Mouse (Mus musculus): ENCODE measurements around the gene Zdhhc16.

Zdhhc16 gene

DNA sequence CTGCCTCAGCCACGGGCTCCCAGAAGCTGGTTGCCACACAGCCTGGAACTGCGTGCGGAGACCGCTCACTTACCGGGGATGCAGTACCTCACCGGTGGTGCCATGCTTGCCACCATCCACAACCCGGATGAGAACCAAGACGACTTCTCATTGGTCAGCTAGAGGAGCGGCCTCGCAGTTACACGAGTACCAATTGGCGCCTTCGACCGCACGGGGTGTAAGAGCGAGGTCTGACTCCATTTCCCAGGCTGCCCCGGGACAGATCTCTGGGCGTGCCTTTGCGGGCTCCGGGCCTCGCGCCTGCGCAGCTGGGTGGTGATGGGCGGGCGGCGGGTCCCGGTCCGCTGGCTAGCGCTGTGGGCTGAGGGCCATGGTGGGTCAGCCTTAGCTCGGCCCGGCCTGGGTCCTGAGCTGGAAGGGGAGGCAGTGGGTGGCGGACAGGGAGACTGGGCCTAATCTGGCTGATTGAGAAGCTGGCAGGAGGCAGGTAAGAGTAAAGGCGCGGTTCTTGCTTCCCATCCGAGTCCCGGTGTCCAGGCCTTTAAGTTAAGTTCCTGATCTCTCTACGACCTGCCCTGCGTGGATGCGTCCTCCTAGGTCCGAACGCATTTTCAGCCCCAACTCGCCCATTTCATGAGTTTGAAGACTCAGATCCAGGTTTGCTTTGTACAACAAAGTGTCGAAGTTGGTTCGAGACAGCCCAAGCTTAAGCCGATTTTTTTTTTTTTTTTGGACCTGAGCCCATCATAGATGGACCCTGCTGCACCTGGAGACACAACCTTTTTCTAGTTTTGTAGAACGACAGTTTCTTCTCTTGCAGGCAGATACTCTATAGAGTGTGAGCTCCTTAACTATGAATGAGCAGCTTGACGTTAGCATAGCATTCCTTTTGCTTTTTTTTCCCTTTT lies at the start of gene Zdhhc16, which contains the start of gene Exosc1:
Zdhhc16 (plus strand) TSS at position 302 of the 908 bp plus-strand sequence.
Exosc1 (minus strand) TSS at position 245 of the 908 bp plus-strand sequence.
- DNase-seq = peak; percentile 97

DNA sequence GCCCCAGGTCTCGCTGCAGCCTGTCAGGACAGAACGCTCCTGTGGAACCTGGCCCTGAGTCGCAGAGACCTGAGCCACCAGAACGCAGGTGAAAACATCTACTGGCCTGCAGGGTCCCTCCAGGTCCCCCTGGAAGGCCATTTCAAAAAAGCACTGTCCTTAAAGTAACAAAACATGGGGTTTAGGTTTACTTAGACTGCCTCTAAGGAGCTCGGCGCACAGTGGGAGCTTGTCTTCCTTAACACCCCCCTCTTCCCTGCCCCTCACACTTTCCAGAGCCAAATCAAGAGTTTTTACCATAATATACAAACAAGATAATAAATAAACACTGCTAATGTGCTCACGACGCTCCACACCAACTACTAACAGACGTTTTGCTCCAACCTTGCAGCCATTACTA lies 49.4 kb upstream of the Zdhhc16 start:
- DNase-seq = no peak

DNA sequence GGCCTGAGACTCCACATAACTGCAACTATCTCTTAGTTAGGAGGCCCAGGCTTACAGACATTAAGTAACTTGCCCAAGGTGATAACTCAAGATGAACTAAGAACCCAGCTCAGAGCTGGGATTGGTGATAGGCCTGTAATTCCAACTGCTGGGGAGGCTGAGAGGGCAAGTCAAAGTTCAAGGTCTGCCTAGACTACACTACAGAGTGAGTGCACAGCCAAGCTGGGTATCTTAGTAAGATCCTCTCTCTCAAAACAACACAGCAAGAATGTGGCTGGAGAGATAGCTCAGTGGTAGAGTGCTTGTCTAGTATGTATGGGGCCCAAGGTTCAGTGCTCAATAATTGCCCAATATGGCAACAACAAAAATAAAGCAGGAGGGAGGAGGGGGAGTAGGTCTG lies 45.1 kb upstream of the Zdhhc16 start:
- DNase-seq = no peak

DNA sequence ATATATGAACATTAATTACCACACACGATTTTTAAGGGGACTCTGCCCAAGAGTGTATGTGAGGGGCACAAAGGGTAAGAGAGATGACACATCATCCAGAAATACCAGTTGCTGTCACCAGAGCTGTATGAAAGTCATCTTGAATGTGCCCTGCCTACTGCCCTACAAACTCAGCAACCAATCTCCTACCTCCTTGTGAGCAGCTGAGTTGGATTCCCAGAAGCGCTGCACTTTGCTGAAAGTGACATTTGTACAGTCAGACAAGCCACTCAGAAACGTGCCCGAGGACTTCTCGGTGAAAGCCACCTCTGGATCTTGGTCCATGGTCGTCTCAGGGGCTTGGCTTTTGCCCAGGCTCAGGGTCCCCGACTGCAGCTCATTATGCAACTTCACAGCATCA lies 38.3 kb upstream of the Zdhhc16 start:
- DNase-seq = no peak

DNA sequence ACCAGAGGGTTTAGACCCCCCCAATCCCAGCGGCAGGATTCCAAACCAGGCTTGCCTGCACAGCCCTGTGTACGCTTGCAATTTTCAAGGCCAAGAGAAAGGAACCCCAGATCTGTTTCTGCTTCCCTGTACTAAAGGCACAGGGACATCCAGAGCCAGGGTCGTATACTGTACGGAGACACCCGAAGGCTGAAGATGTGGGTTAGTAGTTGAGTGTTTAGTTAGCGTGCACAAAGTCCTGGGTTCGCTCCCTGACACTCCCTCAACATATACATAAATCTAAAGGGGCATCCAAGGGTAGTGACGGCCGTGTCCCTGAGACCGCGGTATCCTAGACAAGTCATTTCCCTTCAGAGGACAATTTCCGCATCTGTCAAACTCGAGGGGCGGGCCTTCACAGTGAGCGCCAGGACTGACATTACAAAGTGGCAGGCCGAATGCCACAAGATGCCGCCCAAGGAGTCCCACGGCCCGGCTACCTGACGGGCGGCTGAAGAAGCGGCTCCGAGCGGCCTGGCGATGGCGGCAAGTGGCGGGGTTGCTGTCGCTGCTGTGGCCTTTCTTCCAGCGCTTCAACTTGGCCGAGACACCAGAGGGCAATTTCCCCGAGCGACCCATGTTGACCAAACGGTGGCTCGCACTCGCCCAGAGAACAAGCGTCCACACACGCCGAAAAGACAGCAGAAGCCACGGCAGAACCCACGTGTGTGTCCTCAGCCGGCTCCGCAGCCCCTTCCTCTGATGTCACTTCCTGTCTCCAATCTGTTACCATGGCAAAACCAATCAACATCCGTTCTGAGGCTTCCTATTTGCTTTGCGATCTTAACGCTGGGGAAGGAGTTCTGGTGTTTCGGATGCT lies 37.6 kb upstream of the Zdhhc16 start, which contains the start of gene Rrp12:
Rrp12 (minus strand) TSS at position 714 of the 859 bp plus-strand sequence.
- peak; percentile 85 for DNase-seq

DNA sequence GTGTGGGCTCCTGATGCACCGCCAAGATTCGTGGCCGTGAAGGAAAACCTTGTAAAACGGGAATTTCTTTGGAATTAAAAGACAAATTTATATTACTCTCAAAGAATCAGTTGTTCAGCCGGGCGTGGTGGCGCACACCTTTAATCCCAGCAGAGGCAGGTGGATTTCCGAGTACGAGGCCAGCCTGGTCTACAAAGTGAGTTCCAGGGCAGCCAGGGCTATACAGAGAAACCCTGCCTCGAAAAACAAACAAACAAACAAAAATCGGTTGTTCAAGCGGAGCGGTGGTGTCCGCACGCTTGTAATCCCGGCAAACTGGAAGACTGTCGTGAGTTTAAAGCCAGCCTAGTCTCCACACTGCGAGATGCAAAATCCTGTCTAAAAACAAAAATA lies 37.0 kb upstream of the Zdhhc16 start:
- DNase-seq = no peak

DNA sequence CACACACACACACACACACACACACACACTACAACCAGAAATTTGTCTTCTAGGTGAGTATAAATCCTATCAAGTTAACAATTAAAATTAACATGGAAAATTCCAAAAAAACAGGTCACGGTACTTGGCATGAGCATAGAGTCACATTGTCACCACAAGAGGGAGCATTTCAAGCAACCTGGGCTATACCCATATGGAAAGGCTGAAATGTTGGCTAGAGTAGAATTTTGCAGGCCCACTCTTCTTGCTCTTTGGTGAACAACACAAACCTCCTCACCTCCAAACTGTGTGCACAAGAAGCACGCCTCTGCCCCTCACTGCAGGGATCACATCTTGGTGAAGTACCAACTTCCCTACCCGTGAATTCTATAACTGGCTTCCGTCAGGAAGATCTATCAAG lies 34.4 kb upstream of the Zdhhc16 start:
- DNase-seq = peak; percentile 30

DNA sequence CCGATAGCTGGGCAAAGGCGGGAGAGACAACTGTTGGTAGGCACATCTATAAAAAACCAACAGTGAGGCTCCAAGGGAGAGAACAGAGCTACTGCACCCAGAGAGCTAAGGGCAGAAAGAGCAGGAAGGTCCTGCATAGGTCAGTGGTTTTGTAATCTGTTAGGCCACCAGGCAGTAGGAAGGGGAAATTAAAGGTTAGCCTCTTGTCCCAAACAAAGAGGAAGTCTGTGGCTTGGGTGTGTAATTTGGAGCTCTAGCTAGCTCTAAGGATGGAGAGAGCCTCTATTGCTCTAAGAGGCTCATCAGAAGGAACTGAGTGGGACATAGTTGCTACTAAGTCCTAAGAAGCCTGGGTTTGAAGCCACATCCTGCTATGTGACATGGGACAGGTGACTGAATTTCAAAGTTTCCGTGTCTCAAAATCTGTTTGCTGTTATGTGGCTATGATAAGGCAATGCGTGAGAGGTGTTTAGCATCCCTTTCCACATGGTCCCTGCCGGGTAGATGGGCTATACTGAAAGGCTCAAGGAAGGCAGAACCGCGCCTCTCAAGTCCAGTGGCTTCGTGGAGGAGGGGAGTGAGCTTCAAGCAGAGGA lies 32.7 kb upstream of the Zdhhc16 start:
- no peak for DNase-seq

DNA sequence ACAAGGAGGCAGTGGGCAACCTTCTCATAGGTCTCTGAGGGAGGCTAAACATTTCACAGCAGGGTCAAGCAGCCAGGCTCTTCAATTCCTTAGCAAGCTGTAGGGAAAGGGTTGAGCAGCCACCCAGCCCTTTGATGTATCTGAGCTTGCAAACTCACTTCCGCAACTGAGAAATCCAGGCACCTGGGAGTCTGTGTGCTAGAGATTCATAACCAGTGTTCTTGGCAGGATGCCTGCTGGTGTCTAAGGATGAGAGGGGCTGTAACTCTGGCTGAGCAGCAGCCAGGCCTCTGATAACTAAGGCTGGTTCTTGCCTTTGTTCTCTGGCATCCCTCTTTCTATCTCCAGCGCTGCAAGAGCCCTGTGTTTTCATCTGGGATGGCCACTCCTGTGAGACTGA lies 31.6 kb upstream of the Zdhhc16 start:
- peak; percentile 65 for DNase-seq

DNA sequence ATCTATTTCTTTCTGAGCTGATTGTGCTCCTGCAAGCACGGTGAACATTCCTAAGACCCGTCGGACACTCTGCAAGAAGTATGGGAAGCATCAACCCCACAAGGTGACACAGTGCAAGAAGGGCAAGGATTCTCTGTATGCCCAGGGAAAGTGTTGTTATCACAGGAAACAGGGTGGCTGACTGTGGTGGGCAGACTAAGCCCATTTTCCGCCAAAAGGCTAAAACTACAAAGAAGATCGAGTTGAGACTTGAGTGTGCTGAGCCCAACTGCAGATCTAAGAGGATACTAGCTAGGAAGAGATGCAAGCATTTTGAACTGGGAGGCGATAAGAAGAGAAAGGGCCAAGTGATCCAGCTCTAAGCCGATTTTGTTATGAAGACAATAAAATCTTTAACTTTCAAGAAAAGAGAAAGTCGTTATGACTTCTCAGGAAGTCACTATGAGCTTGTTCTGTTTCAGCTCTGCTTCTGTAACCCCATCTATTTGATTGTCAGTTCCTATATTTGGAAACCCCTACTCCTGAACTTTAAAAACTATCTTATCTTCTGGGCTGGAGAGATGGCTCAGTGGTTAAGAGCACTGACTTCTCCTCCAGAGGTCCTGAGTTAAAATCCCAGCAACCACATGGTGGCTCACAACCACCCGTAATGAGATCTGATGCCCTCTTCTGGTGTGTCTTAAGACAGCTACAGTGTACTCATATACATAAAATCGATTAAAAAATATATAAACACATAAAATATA lies 30.3 kb upstream of the Zdhhc16 start:
- no peak for DNase-seq

DNA sequence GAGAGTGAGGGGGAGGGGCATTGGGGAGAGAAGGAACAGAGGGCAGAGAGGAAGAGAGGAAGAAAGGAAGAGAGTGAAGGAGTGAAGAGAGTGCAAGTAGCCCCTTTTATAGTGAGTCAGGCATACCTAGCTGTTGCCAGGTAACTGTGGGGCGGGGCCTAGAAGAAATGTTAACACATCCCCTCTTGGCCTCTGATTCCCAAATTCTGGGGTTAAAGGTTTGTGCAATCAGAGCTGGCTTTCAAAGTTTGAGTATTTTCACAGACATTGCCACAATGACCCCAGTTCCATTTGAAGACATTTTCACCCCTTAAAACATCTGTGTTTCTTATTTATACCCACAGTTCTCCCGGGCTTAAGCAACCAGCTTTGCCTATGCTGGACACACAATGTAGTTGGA lies 28.0 kb upstream of the Zdhhc16 start:
- DNase-seq = no peak

DNA sequence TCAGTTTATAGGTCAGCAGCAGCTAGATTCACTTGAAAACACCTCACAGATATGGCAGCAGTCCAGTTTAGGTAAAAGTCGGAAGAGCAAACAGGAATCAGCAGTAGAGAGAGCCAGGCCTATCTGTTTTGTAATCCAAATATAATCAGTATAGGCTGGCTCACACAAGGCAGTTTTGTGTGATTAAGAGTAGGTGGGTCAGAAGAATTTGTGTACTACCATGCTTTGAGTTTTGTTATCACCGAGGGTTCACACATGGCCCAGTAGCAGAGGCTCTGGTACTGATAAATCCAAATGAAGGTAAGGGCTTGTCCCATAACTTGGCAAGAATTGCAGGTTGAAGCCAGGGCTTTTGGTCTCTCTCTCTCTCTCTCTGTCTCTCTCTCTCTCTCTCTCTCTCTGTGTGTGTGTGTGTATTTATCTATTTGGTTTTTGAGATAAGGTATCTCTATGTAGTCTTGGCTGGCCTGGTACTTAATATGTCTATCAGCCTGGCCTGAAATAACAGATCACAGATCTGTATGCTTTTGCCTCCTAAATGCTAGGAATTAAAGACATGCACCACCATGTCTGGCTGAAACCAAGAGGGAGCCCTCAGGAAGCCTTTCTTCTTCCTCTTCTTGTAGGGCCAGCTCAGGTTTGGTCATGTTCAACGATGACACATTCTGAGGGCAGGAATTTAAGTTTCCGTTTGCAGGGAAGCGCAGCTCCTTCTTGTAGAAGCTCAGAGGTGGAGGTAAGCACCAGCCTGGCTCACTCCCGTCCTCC lies 26.8 kb upstream of the Zdhhc16 start:
- DNase-seq = no peak

DNA sequence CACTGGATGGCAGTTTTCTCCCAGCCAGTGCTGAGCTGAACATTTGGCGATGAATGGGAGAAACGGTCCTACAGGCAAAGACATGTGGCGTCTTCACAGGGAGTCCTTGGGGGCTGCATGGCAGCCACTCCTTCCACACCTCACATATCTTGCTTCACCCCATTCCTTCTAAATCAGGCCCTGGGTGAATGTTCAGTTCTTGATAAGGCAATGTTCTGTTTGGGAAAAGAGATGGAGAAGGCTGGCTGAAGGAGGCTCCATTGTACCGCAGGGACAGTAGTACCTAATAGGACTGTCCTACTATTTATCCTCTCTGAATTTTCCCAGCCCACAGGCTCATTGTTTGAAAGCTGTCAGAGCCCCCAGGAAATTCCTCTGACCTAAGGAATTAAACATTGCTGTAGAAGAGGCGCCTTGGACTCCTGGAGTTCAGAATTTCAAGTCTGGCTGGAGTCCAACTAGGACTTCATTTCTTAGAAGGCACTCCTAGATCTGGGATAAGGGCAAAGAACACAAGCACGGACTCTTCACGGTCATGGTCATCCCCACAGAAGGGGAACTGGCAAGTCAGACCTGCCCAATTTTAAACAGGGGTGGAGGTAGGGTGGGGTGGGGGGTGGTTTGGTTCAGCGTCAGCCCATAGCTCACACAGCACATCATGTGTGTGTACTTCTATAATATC lies 26.1 kb upstream of the Zdhhc16 start:
- DNase-seq = no peak

DNA sequence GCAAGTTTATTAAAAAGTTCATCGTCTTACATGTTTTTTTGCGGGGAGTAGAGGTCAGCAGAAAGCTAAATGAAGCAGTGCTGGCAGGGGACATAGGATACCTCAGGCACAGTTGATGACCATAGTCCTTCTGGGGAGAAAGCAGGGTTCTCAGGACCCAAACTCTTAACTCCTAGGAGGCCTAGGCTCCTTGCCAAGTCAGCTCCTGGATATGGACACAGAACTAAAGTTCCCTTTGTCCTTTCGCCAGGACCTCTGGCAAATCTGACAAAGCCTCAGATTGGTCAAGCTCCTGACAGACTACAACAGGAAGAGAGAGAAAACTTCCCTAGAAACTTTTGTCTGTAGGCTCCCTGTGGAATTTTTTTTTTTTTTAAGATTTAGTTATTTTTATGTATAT lies 24.5 kb upstream of the Zdhhc16 start:
- no peak for DNase-seq

DNA sequence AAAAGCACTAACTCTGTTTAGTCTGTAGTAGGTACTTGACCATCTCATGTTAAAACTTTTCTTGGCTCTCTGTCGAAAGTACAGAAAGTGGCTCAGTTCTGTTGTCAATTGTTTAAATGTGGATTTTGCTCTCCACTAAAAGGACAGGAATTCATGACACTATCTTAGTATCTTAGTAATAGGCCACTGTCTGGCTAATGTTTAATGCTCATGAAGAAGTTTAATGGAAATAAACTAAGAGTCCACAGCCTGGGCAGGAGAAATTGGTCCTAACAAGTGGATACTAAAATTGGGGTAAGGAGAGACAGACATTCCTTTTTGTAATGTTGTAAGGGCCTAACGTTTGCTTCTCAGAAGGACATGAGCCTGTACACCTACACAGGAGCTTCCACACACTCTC lies 22.9 kb upstream of the Zdhhc16 start:
- DNase-seq = no peak

DNA sequence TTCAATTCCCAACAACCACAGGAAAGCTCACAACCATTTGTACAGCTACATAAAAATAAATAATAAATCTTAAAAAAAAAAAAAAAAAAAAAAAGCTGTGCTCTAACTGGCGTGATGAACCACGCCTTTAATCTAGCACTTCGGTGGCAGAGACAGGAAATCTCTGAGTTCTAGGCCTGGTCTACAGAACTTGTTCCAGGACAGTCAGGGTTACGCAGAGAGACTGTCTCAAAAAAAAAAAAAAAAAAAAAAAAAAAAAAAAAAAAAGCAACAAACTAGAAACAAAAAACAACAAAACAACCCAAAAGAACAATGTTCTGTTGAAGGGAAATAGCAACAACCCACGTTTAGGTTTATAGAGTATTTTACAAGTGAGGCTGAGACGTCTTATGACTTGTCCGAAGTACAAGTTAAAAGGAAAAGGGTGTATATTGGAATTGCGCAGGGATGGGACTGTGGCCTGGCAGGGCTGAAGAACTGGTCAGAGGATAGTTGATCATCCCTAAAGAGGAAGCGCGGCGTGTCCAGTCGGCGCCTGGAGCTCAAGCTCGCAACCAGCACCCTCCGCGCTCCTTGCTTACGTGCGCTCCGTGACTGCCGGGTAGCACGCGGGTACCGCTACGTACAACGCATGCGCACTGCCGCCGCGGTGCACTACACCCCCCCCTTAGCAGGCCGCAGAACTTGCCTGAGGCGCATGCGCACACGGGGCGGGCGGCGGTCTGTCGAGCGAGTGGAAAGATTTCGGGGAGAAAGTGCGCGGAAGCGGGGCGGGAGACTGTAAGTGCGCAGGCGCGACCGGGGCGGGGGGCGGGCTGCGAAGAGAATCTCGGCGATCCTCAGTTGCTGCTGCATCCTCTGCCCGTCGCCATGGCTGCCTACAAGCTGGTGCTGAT lies 21.9 kb upstream of the Zdhhc16 start, which contains the start of gene Pgam1:
Pgam1 (plus strand) TSS at position 746 of the 896 bp plus-strand sequence.
- DNase-seq = peak; percentile 98

DNA sequence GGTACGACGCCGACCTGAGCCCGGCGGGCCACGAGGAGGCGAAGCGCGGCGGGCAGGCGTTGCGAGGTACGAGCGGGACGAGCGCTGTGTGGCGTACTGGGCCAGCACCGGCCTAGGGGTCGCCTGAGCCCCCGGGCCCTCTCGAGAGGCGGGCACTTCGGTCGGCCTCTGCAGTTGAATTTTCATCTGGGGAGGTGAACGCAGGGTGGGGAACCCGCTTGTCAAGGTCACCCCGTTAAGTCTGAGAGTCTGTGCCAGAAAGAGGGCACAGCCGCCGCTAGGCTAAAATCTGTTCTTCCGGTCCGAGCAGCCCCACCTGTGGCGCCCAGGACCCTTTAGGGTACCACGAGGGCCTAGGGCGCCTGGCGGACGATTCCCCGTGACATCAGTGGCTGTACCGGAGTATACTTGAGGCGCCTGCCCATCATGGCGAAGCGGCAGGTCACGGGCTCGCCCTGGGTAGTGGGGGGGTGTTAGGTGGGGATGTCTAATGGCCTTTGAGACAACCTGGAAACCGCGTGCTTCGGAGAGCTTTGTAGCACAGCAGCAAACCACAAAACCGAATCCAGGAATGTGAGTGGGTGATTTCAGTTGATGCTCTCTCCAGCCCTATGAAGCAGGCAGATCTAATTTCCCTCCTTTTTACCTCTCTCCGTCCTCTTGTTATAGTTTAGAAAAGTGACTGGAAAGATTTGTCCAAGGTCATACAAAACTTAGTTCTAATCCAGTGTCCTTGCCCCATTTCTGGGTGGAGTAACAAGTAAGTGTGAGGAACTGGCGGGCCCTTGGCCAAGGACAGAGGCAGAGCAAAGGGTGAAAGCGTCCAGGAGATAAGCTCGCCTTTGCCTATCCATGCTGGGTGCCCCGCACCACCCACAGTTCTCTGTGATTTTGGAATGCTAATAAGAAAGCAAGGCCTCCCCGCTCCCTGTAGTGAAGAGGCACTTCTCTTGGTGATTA lies 20.9 kb upstream of the Zdhhc16 start:
- peak; percentile 60 for DNase-seq

DNA sequence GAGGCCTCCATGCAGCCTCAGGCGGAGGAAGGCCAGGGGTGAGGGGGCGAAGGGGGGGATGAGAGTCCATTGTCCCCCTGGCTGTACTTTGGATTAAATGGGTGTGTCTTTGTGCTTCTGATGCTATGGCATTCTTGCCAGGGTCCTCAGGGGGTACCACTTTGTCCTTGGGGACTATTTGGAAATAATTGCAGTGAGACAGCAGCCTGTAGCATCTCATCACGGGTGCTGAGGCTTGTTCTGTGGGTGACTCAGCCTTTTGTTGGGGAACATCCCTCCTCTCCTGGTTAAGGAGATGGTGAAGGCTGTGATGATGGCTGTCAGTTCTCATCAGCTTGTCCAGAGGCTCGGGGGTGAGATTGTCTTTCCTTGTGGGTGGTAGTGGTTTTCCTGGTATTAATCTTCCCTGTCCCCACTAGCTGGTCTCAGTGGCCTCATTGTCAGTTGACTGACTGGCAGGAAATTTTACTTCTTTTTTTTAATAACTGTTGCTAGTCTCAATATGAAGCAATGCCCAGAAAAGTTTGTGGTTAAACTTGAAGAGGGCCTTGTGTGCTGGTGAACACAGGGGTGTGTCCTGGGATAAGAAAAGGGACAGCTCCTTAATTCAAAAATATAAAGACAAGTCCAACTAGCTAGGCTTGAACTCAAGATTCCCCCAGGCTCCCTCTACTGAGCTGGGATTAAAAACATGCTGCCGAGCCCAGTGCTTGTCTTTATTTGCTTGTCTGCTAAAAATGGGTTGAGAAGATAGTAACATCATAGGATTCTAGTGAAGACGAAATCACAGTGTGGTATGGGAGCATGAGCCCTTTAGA lies 19.3 kb upstream of the Zdhhc16 start:
- no peak for DNase-seq

Measured in thymus, postnatal 14 days (tissue).